Mouse (Mus musculus) cerebellum, adult 2 months (tissue): ENCODE measurements at regions not wholly inside any gene's neighbourhood (a gene's known extent, or its start where the extent isn't known, plus 50 kb on each side); places are given as distances from the start of the nearest gene placed in this dataset.

Experiments
- CTCF ChIP-seq: fragments of 200-500 bp; IDR thresholded peaks from 2 replicates; pipeline ENCODE4 v1.5.1; 2011; ENCODE audit warnings: low read depth, mild to moderate bottlenecking, control low read depth, low read length, moderate library complexity, borderline replicate concordance; ENCODE audit not compliant: insufficient read depth
- POLR2A ChIP-seq: fragments of 200-500 bp; IDR thresholded peaks from 2 replicates; pipeline ENCODE4 v1.6.1; 2011; ENCODE audit warnings: low read length, control low read depth, borderline replicate concordance; ENCODE audit not compliant: insufficient read depth

DNA sequence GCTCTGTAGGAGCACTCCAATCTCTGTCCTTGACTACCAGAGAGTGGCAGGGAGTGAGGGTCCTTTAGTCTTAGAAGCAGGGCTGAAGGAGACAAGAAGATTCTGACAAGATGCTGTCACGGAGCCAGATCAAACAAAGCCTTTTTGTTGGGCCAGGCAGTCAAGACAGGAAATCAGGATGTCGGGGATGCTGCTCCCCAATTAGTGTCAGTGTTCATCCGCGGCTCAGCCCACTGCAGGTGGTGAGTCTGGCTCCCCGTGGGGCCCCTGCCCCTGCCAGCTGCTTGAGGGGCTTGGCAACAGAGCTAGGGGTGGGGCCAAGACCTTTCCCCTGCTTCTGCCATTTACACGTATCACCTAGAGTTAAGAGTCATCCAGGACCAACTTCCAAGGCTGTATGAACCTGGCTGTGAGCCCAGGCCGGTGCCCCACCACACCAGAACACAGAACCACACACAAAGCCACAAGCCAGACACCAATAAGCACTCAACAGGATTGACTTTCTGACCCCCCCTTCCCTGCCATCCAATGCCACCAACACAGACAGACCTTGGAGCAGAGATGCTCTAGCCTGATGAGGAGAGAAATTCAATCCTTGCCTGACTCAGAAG is 137.5 kb downstream of the Cct6b start:
- TF ChIP-seq CTCF, result no peak
- no peak for TF ChIP-seq POLR2A
